Mouse (Mus musculus): ENCODE data around the gene Sycp2.

DNA sequence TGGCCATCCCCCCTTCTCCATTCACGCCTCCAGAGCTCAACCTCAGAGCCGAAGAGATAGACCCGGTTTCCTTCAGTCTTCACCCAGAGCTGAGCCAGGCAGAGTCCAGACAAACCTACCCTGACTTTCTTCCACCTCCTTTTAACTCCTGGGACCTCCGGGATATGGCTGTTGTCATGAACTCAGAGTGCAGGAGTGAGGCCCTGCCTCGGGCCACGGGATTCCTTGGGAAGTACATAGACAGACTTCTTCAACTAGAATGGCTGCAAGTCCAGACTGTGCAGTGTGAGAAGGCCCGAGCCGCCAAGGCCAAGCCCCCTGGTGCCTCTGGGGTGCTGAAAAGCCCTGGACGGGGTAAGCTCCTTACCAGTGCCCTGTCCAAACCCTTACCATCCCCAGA is 13.1 kb upstream of the Sycp2 start:
- TF ChIP-seq CTCF (IDR thresholded peaks at IDR 0.05; ENCODE audit: low read depth) (no peak), EP300 (optimal IDR thresholded peaks at IDR 0.05) (no peak)

Data from stomach, postnatal 0 days (tissue).